Mouse (Mus musculus): Measurements from ENCODE around the gene Prkaa2. TPM values are rescaled to one million over a fixed set of nuclear protein-coding genes. Genes with fewer than 3 reads are reported as not detected.

The Prkaa2 gene
- total and polyA plus RNA-seq, 2 experiments from 2014 or later: 18.4 to 25.3 TPM

DNA sequence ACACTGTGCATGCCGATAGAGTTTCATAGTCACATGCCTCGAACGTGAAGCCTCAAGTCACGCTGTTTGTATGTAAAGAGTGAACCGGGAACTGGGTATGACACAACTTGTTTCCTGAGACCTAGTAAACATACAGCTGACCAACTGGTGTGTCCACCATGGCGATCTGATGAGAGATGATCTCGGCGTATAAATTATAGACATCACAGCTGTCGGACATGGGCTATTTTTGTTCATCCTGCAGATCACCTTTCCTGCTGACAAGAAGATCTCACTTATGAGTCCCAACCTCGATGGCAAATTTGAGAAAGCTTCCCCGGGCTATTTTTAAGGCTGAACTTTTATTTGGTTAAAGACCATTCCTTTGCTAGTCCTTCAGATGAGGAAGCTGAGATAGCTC is 2.1 kb upstream of the Prkaa2 start:
- Histone ChIP-seq H3K4me1 (ENCODE audit: insufficient read depth, low read length) (peaks cover 5% of the 10 kb centered on the region; the same call in 1 of the 2 replicates), H3K4me2 (ENCODE audit: low read depth, low read length, poor library complexity, severe bottlenecking) (no peak overlapping the region), H3K36me3 (ENCODE audit: insufficient read depth, low read length) (no peaks in the 10 kb centered on the region), H3K4me3 (ENCODE audit: low read depth, low read length) (no peak overlapping the region), H3K9me3 (ENCODE audit: low read length) (no peaks in the 10 kb centered on the region), H3K27ac (ENCODE audit: low read depth, low read length) (no peak overlapping the region), H3K27me3 (ENCODE audit: insufficient read depth, low read length) (no peaks in the 10 kb centered on the region), H3K9ac (replicated peaks; ENCODE audit: low read length, poor library complexity, severe bottlenecking) (no peak overlapping the region)
- TF ChIP-seq CTCF (IDR thresholded peaks at IDR 0.05): no peak
- WGBS: 92% methylated on average over 11 of the region's 11 CpGs
- no peak for DNase-seq (ENCODE audit: low spot score)
- ATAC-seq (ENCODE audit: low FRiP score): no peak

DNA sequence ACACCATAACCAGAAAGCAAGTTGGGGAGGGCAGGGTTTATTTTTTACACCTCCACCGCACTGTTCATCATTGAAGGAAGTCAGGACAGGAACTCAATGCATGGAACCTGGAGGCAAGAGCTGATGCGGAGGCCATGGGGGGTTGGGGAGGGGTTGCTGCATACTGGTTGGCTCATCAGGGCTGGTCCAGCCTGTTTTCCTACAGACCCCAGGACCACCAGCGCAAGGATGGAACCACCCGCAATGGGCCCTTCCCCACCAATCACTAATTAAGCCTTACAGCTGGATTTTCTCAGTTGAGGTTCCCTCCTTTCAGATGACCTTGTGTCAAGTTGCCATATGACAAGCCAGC is 970 bp upstream of the Prkaa2 start:
- peak overlapping the region; percentile 77 for H3K4me2 ChIP-seq (ENCODE audit: low read depth, low read length, poor library complexity, severe bottlenecking)
- no peak for DNase-seq (ENCODE audit: low spot score)
- WGBS: 59% methylated on average over 4 of the region's 4 CpGs
- H3K9ac ChIP-seq (replicated peaks; ENCODE audit: low read length, poor library complexity, severe bottlenecking): peak overlapping the region; percentile 87
- H3K36me3 ChIP-seq (ENCODE audit: insufficient read depth, low read length): no peaks in the 10 kb centered on the region
- peaks cover 5% of the 10 kb centered on the region; the same call in 1 of the 2 replicates for H3K4me1 ChIP-seq (ENCODE audit: insufficient read depth, low read length)
- peak overlapping the region; percentile 82; the same call in 1 of the 2 replicates for H3K4me3 ChIP-seq (ENCODE audit: low read depth, low read length)
- H3K27ac ChIP-seq (ENCODE audit: low read depth, low read length): peak overlapping the region; percentile 87; the same call in 1 of the 2 replicates
- no peak for ATAC-seq (ENCODE audit: low FRiP score)
- TF ChIP-seq CTCF (IDR thresholded peaks at IDR 0.05): no peak
- H3K9me3 ChIP-seq (ENCODE audit: low read length): no peaks in the 10 kb centered on the region
- no peaks in the 10 kb centered on the region for H3K27me3 ChIP-seq (ENCODE audit: insufficient read depth, low read length)

GRCm38 (mm10) chr4:105109990-105110683 is 447 bp upstream of the Prkaa2 start:
- WGBS: 2% methylated on average over 22 of the region's 24 CpGs
- Histone ChIP-seq H3K36me3 (ENCODE audit: insufficient read depth, low read length) (no peaks in the 10 kb centered on the region), H3K27ac (ENCODE audit: low read depth, low read length) (peak overlapping the region; percentile 87), H3K9ac (replicated peaks; ENCODE audit: low read length, poor library complexity, severe bottlenecking) (peak overlapping the region; percentile 87), H3K4me1 (ENCODE audit: insufficient read depth, low read length) (peaks cover 5% of the 10 kb centered on the region; the same call in 1 of the 2 replicates), H3K4me3 (ENCODE audit: low read depth, low read length) (peak overlapping the region; percentile 82), H3K4me2 (ENCODE audit: low read depth, low read length, poor library complexity, severe bottlenecking) (peak overlapping the region; percentile 77), H3K27me3 (ENCODE audit: insufficient read depth, low read length) (no peaks in the 10 kb centered on the region), H3K9me3 (ENCODE audit: low read length) (no peaks in the 10 kb centered on the region)
- DNase-seq (ENCODE audit: low spot score) (peak; percentile 68), ATAC-seq (ENCODE audit: low FRiP score) (peak; percentile 82)
- TF ChIP-seq CTCF (IDR thresholded peaks at IDR 0.05): no peak

- Histone ChIP-seq H3K27me3 (ENCODE audit: insufficient read depth, low read length) (no peaks in the 10 kb centered on the region), H3K4me3 (ENCODE audit: low read depth, low read length) (peak overlapping the region; percentile 82), H3K4me2 (ENCODE audit: low read depth, low read length, poor library complexity, severe bottlenecking) (peak overlapping the region; percentile 77), H3K36me3 (ENCODE audit: insufficient read depth, low read length) (no peaks in the 10 kb centered on the region), H3K9ac (replicated peaks; ENCODE audit: low read length, poor library complexity, severe bottlenecking) (peak overlapping the region; percentile 87), H3K27ac (ENCODE audit: low read depth, low read length) (peak overlapping the region; percentile 87), H3K4me1 (ENCODE audit: insufficient read depth, low read length) (peaks cover 5% of the 10 kb centered on the region; the same call in 1 of the 2 replicates), H3K9me3 (ENCODE audit: low read length) (no peaks in the 10 kb centered on the region)
- TF ChIP-seq CTCF (IDR thresholded peaks at IDR 0.05): 0 out of 2 replicates have a peak, but pooled peaks have one; percentile 4
- ATAC-seq (ENCODE audit: low FRiP score) (peak; percentile 2; the same call in 1 of the 2 replicates), DNase-seq (ENCODE audit: low spot score) (peak; percentile 11)
- 5% methylated on average over 5 of the region's 5 CpGs for WGBS
Measured at GRCm38 (mm10) chr4:105108641-105109198, 970 bp downstream of the Prkaa2 start.

DNA sequence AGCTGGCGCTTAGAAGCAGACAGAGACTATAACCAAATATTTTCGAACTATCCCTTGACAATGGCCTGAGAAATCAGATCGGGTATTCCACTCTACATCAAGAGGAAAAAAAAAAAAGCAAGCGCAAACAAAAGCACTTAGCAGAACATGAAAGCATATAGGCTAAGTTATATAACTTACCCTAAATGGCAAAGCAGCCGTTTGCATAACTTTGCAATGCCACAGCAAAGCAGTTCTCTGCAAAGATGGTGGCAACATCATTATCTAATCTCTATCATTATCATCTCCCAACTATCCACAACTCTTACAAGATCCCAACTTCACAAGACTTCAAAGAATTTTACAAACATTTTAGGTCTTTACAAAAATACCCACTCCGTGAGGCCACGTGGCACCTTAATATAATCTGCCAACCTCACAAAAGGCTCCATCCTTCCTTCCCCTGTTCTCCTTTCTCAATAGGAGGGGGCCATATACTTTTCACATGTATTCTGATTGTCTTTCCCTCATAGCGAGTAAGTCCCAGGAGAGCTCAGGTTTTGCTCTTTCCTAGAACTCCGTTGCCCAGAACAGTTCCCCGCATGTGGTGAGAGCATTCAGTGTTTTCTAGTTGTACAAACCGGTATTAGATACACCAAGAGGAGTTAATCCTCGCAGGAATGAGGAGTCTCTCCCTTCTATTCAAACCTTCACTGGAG is 1.6 kb downstream of the Prkaa2 start:
- H3K27ac ChIP-seq (ENCODE audit: low read depth, low read length): no peak overlapping the region
- DNase-seq (ENCODE audit: low spot score): no peak
- WGBS: 42% methylated on average over 12 of the region's 12 CpGs
- no peak for ATAC-seq (ENCODE audit: low FRiP score)
- TF ChIP-seq CTCF (IDR thresholded peaks at IDR 0.05): no peak
- peak overlapping the region; percentile 77 for H3K4me2 ChIP-seq (ENCODE audit: low read depth, low read length, poor library complexity, severe bottlenecking)
- no peaks in the 10 kb centered on the region for H3K36me3 ChIP-seq (ENCODE audit: insufficient read depth, low read length)
- peak overlapping the region; percentile 82 for H3K4me3 ChIP-seq (ENCODE audit: low read depth, low read length)
- no peaks in the 10 kb centered on the region for H3K9me3 ChIP-seq (ENCODE audit: low read length)
- H3K9ac ChIP-seq (replicated peaks; ENCODE audit: low read length, poor library complexity, severe bottlenecking): peak overlapping the region; percentile 19; the same call in 1 of the 2 replicates
- no peaks in the 10 kb centered on the region for H3K27me3 ChIP-seq (ENCODE audit: insufficient read depth, low read length)
- peaks cover 5% of the 10 kb centered on the region; the same call in 1 of the 2 replicates for H3K4me1 ChIP-seq (ENCODE audit: insufficient read depth, low read length)
